Mouse (Mus musculus) B cell, adult 67 days (primary cell): ENCODE measurements around the gene Ankrd34a. TPM values are rescaled to one million over a fixed set of nuclear protein-coding genes. Genes with fewer than 3 reads are reported as not detected.

ENCODE experiments used
- total RNA-seq, 2 experiments: library from RNA; stranded (reverse); gene quantifications; 4 replicates each; pipeline ENCODE4 v1.2.4; 2023

Ankrd34a gene
- total RNA-seq, result not detected

DNA sequence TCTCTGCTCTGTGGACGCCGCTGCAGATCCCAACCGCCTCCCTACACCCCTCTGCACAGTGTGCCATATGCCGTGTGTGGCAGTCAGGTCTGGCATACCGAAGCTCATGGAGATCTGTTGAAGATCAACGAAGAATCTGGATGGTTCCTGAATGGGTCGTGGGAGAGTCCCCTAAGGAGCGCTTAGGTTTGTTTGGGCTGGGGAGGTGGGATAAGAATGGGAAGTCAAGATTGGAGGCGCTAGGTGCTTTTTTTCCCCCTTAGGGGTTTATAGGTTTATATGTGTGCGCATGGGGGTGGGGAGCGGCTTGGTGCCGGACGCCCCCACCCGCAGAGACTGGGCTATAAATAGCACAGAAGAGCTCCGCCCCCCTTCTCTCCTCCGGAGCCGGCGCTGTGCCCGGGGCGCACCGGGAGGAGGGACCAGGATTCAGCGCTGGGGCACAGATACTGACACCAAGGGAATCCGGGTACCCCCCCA lies at the start of gene Ankrd34a:
TSS of gene Ankrd34a (plus strand) at position 409 of the 480 bp plus-strand sequence.

DNA sequence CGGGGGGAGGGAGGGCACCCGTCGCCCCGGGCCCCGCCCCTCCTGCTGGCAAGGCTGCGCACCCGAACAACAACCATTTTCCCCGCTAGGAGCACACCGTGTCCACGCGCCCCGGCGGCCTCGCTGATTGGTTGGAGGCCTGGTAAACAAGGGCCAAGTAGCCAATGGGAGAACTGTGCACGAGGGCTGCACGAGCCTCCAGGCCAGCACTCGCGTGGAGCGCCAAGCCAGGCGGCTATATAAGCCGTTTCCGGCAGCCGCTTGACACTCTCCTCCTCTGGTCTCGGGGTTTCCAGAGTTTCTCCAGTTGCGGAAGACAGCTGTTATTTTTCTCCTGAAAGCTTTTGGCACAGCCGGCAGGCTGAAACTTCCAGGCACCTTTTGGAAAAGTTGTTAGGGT lies 38.7 kb upstream of the Ankrd34a start, which contains the start of gene Txnip:
TSS of gene Txnip (plus strand) at position 264 of the 400 bp plus-strand sequence.

GRCm38 (mm10) chr3:96576690-96577541 lies 19.5 kb upstream of the Ankrd34a start, which contains the start of gene Gm16253:
Gene Gm16253 (plus strand): TSS chr3:96576984.

GRCm38 (mm10) chr3:96593790-96594560 lies 2.5 kb upstream of the Ankrd34a start, which contains the start of gene Polr3gl:
Gene Polr3gl (minus strand): TSS chr3:96594181.

DNA sequence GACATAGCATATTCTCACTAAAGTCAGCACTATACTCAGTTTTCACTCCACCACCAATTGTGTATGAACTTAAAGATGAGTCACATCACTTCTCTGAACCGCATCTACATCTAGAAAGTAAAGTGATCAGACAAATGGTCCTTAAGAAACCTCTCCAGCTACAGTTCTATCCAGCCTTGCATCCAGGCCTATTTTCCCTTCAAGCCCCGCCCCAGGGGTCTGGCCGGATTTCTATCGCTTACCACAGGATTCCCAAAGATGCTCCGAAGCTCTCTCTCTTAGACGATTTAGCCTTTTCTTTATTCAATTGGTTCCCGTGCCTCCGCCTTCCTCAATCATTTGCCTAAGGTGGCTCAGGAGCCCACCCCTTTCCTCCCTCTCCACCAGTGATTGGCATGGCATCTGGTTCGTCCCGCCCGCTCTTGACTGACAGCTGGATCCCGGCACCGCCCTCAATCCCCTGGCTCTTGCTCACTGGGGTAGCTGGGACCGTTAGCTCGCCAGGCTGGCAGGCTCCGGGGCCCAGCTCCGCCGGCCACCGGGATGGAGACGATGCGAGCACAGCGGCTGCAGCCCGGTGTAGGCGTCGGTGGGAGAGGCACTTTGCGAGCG lies 4.3 kb downstream of the Ankrd34a start, which contains the start of gene Lix1l:
TSS of gene Lix1l (plus strand) at position 511 of the 612 bp plus-strand sequence.

GRCm38 (mm10) chr3:96629729-96630600 lies 33.5 kb downstream of the Ankrd34a start, which contains the start of gene Rbm8a:
Gene Rbm8a (plus strand): TSS chr3:96629933.

GRCm38 (mm10) chr3:96634928-96635879 lies 38.8 kb downstream of the Ankrd34a start, which contains the start of the genes Pex11b and Gm42957:
Gene Pex11b (plus strand): TSS chr3:96635376.
Gene Gm42957 (plus strand): TSS chr3:96635474.

GRCm38 (mm10) chr3:96645018-96645649 lies 48.7 kb downstream of the Ankrd34a start, which contains the start of gene Itga10:
Gene Itga10 (plus strand): TSS chr3:96645584.

Other genes starting within 250 kb of the Ankrd34a start
- not detected for gene BC107364, start 144.3 kb upstream of the Ankrd34a start, total RNA-seq
- not detected for gene Hfe2, start 71.5 kb upstream of the Ankrd34a start, total RNA-seq
- gene Txnip, start 38.7 kb upstream of the Ankrd34a start, total RNA-seq, result 1,000 to 10,000 TPM in 1 of 2 experiments, 100 to 1,000 TPM in 1; 931 to 1,017 TPM
- gene Gm16253, start 19.7 kb upstream of the Ankrd34a start, total RNA-seq, result not detected
- 10 to 100 TPM; 26.1 to 33.7 TPM for gene Polr3gl, start 2.5 kb upstream of the Ankrd34a start, total RNA-seq
- under 1 TPM; 0.64 to 0.65 TPM for gene Lix1l, start 4.5 kb downstream of the Ankrd34a start, total RNA-seq
- 10 to 100 TPM; 93.0 to 93.1 TPM for gene Rbm8a, start 33.3 kb downstream of the Ankrd34a start, total RNA-seq
- 10 to 100 TPM; 24.4 to 29.6 TPM for gene Pex11b, start 38.7 kb downstream of the Ankrd34a start, total RNA-seq
- under 1 TPM in 1 of 2 experiments, not detected in 1; 0.26 TPM for gene Gm42957, start 38.8 kb downstream of the Ankrd34a start, total RNA-seq
- gene Itga10, start 48.9 kb downstream of the Ankrd34a start, total RNA-seq, result 1 to 10 TPM; 2.2 to 2.5 TPM
- gene Ankrd35, start 73.5 kb downstream of the Ankrd34a start, total RNA-seq, result under 1 TPM in 1 of 2 experiments, not detected in 1; 0.18 TPM
- 10 to 100 TPM; 48.3 to 60.7 TPM for gene Pias3, start 99.7 kb downstream of the Ankrd34a start, total RNA-seq
- 1 to 10 TPM; 1.1 to 1.2 TPM for gene Nudt17, start 111.9 kb downstream of the Ankrd34a start, total RNA-seq
- gene Polr3c, start 131.0 kb downstream of the Ankrd34a start, total RNA-seq, result 10 to 100 TPM; 51.9 to 64.0 TPM
- 10 to 100 TPM; 55.8 to 59.7 TPM for gene Rnf115, start 131.0 kb downstream of the Ankrd34a start, total RNA-seq
- gene Pdzk1, start 232.6 kb downstream of the Ankrd34a start, total RNA-seq, result not detected
- gene Cd160, start 232.7 kb downstream of the Ankrd34a start, total RNA-seq, result 1 to 10 TPM in 1 of 2 experiments, under 1 TPM in 1; 0.90 to 1.2 TPM